Mouse (Mus musculus) gastrocnemius, postnatal 14 days (tissue): Measurements from ENCODE around the gene Ninl. TPM values are rescaled to one million over a fixed set of nuclear protein-coding genes. Genes with fewer than 3 reads are reported as not detected.
"Not testable (repeated sequence)": the region's sequence is repeated elsewhere in the genome, so short reads cannot be mapped to it uniquely, and the experiment has no call there.

Experiments
- DNase-seq: peaks from one replicate; pipeline ENCODE4 v3.0.0; 2021; ENCODE audit warnings: mixed read lengths
- intact Hi-C: fragments of 180-260 bp; cut with DNase I; formaldehyde crosslinking; loops from one replicate; pipeline ENCODE4 v1.15.1; 2025; ENCODE audit warnings: low total_unique reads
- total RNA-seq, 2 experiments: library from RNA; stranded (reverse); gene quantifications; 2 replicates each; pipeline ENCODE4 v1.2.3; 2021

The Ninl gene
- total RNA-seq, 2 experiments from 2014 or later = 0.27 to 0.39 TPM

DNA sequence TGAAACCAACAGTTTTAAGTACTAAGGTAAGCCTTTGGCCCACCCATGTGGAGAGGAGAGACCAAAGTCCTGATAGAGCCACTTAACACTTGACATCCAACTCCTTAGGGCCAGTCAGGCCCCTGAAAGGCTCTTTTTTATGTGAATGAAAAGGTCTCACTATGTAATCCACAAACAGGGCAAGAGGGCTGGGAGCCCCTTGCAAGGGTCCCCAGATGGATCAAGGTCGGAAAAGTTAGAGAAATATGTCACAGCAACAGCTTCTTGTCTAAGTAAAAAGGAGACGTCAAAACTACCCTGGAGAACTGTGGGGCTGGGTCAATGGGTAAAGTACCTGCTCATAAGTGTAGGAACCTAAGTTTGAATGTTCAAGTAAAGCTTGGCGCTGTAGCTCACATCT lies 74.5 kb downstream of the Ninl start:
- intact Hi-C loops = no loop called here
- no peak for DNase-seq

- no peak for DNase-seq
- intact Hi-C loops = no loop called here
Measured at GRCm38 (mm10) chr2:150963246-150963645, 75.9 kb downstream of the Ninl start.

DNA sequence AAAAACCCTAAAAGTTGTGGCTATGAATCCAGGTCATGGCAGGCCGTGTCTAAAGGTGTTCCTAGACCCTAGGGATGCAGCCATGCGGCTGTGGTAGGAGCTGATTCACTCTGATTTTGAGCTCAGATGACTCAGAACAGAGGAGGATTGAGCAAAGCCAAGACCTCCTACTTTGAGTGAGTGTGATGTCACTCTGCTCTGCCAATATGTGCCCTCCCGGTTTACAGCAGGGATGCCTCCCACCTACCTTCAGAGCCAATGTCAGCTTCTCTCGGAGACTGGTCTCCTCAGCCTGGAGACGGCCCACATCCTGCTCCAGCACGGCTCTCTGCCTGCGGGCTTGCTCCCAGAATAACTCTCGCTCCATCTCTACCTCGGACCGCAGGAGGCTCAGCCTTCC lies 79.7 kb downstream of the Ninl start:
- intact Hi-C loops = no loop called here

GRCm38 (mm10) chr2:150955859-150956258 lies 83.3 kb downstream of the Ninl start:
- DNase-seq = no peak
- intact Hi-C loops = no loop called here

More for the DNA sequence above, 79.7 kb downstream of the Ninl start:
- no peak for DNase-seq

- peak; percentile 16 for DNase-seq
- intact Hi-C loops = no loop called here
Measured at GRCm38 (mm10) chr2:150951201-150951600, 88.0 kb downstream of the Ninl start.

DNA sequence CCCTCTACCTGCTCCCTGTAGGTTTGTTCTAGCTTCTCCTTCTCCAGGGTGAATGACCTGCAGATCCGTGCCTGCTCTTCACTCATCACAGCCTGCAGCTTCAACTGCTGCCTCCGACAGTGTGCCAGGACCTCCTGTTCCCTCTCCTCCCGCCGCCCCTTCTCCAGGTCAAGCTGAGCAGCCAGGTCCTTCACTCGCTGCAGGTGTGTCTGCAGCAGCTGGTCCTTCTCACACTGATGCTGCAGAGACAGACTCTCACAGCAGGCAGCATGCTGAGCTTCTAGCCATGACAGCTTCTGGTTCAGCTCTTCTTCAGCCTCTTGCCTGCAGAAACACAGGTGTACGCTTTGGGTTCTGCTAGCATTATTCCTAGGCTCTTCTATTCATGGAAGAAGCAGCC lies 89.1 kb downstream of the Ninl start:
- intact Hi-C loops = no loop called here
- no peak for DNase-seq

DNA sequence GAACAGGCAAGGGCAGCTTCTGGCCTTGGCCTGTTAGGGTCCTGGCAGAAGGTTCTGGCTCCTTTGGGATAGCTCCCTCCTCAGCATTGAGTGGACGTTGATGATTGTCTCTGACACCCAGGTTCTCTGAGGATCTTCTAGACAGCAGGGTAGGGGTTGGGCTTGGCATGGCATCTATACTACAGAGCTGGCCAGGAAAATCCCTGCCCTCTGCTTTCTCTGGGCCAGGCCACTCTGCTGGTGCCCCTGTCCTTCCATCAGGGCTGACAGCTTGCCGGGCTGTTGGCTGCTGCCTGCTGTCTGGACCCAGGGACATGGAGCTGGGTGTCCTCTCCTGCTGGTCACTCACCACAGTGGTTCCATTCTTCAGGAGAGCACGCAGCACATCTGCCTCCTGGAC lies 89.5 kb downstream of the Ninl start:
- no peak for DNase-seq
- intact Hi-C loops = no loop called here

DNA sequence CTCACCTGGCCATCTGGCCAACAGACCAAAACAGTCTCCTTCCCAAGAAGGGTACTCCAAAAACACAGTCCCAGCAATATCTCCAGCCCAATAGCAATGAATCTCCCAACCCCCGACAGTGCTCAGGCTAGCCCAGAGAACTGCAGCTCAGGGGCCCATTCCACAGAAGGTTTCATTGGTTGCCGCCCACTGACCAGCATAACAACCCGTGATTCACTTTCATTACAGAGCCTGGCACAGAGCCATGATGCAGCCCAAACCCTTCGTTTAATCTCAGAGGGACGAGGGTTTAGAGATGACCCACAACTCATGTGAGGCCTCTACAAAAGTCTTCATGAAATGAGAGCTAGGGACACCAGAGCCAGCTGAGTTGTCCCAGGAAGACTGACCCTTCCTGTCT lies 90.4 kb downstream of the Ninl start:
- intact Hi-C loops = no loop called here
- no peak for DNase-seq

DNA sequence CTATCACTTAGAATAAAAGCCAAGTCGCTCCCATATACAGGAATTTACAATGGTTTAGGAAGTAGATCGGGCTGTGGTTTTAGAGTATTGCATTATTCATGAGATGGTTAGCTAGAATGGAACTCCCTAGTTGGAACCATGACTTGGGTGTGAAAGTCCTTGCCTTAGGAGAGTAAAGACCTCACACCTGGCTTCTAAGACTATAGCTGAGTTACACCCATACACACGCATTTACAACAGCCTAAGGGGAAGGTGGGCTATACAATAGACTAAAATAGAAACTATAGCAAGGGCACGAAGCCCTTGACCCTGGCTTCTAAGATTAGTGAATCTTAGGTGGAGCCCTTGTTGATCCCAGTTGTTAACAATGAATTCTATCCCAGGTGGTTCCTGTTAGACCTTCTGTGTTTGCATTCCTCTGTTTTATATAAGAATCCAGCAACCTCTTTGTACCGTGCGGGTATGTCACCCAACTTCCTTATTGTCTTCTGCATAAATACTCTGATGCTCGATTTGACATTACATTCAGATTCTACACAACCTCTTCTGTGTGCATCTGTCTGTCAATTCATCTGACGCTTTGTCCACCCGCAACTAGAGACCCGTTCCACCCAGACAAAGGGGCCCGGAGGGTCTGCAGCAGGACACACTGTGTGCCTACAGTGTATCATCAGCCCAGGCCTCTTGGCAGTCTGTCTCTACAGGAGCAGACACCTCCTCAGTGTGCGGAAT lies 91.1 kb downstream of the Ninl start:
- intact Hi-C loops, DNase-seq: not testable (repeated sequence)

DNA sequence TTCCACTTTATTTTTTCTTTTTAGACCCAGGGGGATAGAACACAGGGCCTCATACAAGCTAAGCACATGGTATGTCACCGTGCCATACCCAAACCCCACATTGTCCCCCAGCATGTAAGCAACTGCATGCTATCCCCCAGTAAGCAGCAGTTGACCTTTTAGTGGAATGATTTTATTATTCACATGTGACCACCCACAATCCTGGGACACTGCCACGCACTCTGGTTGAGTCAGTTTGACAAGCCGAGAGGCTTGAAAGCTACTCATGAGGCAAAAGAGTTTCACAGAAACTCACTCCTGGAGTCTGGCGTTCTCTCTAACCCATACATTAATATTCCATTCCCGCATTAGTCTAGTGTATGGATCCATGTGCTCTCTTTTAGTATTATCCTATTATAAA lies 91.8 kb downstream of the Ninl start:
- intact Hi-C loops, DNase-seq: not testable (repeated sequence)

- DNase-seq = no peak
- intact Hi-C loops = no loop called here
Measured at GRCm38 (mm10) chr2:150944017-150944416, 95.2 kb downstream of the Ninl start.

GRCm38 (mm10) chr2:150934659-150935058 lies 104.5 kb downstream of the Ninl start:
- DNase-seq = no peak
- intact Hi-C loops = no loop called here

DNA sequence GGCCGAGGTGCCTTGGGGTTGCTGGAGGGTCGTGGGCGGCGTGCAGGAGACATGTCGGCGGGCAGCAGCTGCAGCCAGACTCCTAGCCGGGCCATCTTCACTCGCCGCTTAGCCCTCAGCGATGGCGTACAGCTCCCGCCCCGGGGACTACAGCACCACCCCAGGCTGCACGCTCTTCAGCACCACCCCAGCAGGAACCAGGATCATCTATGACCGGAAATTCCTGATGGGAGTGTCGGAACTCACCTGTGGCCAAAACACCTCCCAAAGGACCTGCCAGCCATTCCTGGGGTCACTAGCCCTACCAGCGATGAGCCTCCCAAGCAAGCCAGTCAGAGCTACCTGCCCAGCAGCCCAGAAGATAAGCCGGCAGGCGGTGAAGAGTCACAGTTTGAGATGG lies 105.7 kb downstream of the Ninl start:
- intact Hi-C loops = no loop called here
- DNase-seq = no peak

- intact Hi-C loops = no loop called here
- DNase-seq = no peak
Measured at GRCm38 (mm10) chr2:150930806-150931205, 108.4 kb downstream of the Ninl start.

- intact Hi-C loops = no loop called here
- DNase-seq = no peak
Measured at GRCm38 (mm10) chr2:150929156-150929555, 110.0 kb downstream of the Ninl start.

DNA sequence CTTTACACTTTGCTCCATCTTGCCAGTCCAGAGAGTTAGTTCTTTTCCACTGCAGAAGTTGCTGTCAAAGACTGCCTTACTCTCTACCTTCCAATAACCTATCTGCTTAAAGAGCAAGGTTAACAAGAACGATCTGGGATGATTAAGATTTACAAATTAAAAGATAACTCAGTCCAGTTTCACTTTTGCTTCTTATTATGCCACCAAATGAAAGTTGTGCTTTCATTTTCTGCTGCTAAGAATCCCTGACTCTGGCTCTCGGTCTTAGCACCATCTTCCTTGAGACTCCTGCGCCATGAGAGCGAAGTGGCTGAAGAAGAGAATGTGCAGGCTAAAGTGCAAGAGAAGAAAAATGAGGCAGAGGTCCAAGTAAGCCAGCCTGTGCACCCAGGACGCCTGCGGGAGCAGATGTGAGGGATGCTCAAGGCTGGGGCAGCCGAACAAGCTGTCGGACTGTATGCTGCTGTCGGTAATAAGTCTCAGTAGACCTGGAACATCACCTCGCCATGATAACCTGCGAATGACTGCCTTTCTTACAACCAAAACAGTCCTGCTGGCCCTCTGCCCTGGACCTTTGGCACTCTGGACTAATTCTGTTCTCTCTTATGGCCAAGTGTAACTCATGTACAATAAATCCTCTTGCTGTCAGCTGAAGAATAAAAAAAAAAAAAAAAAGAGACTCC lies 112.0 kb downstream of the Ninl start:
- intact Hi-C loops = no loop called here
- no peak for DNase-seq

GRCm38 (mm10) chr2:150923505-150923904 lies 115.7 kb downstream of the Ninl start:
- intact Hi-C loops = no loop called here
- DNase-seq = no peak

GRCm38 (mm10) chr2:150923026-150923425 lies 116.2 kb downstream of the Ninl start:
- no peak for DNase-seq
- intact Hi-C loops = no loop called here

- no peak for DNase-seq
- intact Hi-C loops = no loop called here
Measured at GRCm38 (mm10) chr2:150922165-150922564, 117.0 kb downstream of the Ninl start.

DNA sequence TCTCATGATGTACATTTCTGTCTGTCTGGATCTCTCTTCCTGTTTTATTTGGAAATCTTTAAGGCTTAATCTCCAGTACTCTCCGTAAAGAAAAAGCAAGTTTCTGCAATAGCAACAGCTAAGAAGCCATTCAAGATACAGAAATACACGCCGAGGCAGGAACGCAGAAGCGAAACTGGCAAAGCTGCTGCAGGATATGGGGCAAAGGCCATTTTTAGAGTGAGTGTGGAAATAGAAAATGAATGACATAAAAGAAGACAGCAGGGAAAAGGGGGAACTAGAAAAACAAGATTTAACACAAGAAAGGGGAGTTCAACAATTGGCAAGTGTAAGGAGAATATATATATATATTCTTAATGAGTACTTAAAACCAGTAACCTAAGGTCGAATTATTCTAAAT lies 117.5 kb downstream of the Ninl start:
- no peak for DNase-seq
- intact Hi-C loops = no loop called here

GRCm38 (mm10) chr2:150920543-150920942 lies 118.6 kb downstream of the Ninl start:
- intact Hi-C loops = no loop called here

More at GRCm38 (mm10) chr2:150920543-150920942, 118.6 kb downstream of the Ninl start:
- no peak for DNase-seq
